Mouse (Mus musculus): ENCODE measurements around the gene Pcyt2.

Gene Pcyt2

GRCm38 (mm10) chr11:120617519-120618112, at the start of gene Pcyt2:
TSS of gene Pcyt2 (minus strand) at chr11:120617936.
- ChIA-PET CTCF (interaction anchor here in 1 of 4 experiments (0.9 to 1.8 kb wide), 6 partner anchors 35 to 626 kb away, joined by 3 to 6 read pairs (median 4); no protein-coding TSS in a partner anchor), POLR2A (interaction anchor here in 3 of 4 experiments (0.6 to 28.4 kb wide), 28 partner anchors 9 to 266 kb away, joined by 3 to 947 read pairs (median 4); partner anchors contain the start of genes Npb (in 3 of the 3), Alyref (in 2 of the 3), Mafg (in 2 of the 3) and P4hb (in 2 of the 3))

GRCm38 (mm10) chr11:120666617-120667016, 48.9 kb upstream of the Pcyt2 start:
- CTCF ChIA-PET = interaction anchor here in 3 of 4 experiments (0.8 to 3.2 kb wide), 10 partner anchors 23 to 110 kb away, joined by 3 to 13 read pairs (median 4); partner anchors contain the start of genes Cenpx (in 1 of the 3), Lrrc45 (in 1 of the 3) and Pycr1 (in 1 of the 3)

GRCm38 (mm10) chr11:120665406-120665805, 47.7 kb upstream of the Pcyt2 start:
- ChIA-PET CTCF (interaction anchor here (0.5 to 3.2 kb wide), 15 partner anchors 13 to 111 kb away, joined by 3 to 13 read pairs (median 4); partner anchors contain the start of genes Cenpx (in 1 of the 4), Lrrc45 (in 1 of the 4), Mafg (in 1 of the 4) and Pycr1 (in 1 of the 4)), POLR2A (interaction anchor here in 3 of 4 experiments (0.6 to 34.4 kb wide), 53 partner anchors 8 to 723 kb away, joined by 3 to 509 read pairs (median 6); partner anchors contain the start of genes Mafg (in 3 of the 3), Pycr1 (in 3 of the 3), Cenpx (in 2 of the 3) and Dcxr (in 2 of the 3))

More at GRCm38 (mm10) chr11:120666617-120667016, 48.9 kb upstream of the Pcyt2 start:
- POLR2A ChIA-PET = interaction anchor here (0.8 to 34.4 kb wide), 46 partner anchors 8 to 480 kb away, joined by 3 to 509 read pairs (median 6); partner anchors contain the start of genes Mafg (in 4 of the 4), Pycr1 (in 3 of the 4), Cenpx (in 2 of the 4) and Lrrc45 (in 2 of the 4)

GRCm38 (mm10) chr11:120663714-120664113, 46.0 kb upstream of the Pcyt2 start:
- POLR2A ChIA-PET = interaction anchor here in 3 of 4 experiments (1.2 to 34.4 kb wide), 10 partner anchors 8 to 90 kb away, joined by 3 to 509 read pairs (median 32); partner anchors contain the start of genes Mafg (in 2 of the 3), Pycr1 (in 2 of the 3), Cenpx (in 1 of the 3) and Lrrc45 (in 1 of the 3)
- CTCF ChIA-PET = interaction anchor here in 1 of 4 experiments (1.1 kb wide), 1 partner anchor 56 kb away, joined by 3 read pairs; no protein-coding TSS in a partner anchor

- ChIA-PET POLR2A (interaction anchor here in 3 of 4 experiments (0.7 to 34.4 kb wide), 12 partner anchors 11 to 189 kb away, joined by 3 to 509 read pairs (median 4); partner anchors contain the start of genes Mafg (in 2 of the 3), Pycr1 (in 2 of the 3), Aspscr1 (in 1 of the 3) and Cenpx (in 1 of the 3)), CTCF (no interaction called here)
Measured at GRCm38 (mm10) chr11:120662759-120663158, 45.0 kb upstream of the Pcyt2 start.

- ChIA-PET CTCF (interaction anchor here (0.5 to 3.1 kb wide), 16 partner anchors 16 to 1305 kb away, joined by 3 to 25 read pairs (median 4); partner anchors contain the start of genes Pycr1 (in 2 of the 4), Cenpx (in 1 of the 4), Lrrc45 (in 1 of the 4) and Mafg (in 1 of the 4)), POLR2A (interaction anchor here (0.6 to 34.4 kb wide), 29 partner anchors 9 to 191 kb away, joined by 3 to 509 read pairs (median 4); partner anchors contain the start of genes Pycr1 (in 4 of the 4), Aspscr1 (in 2 of the 4), Cenpx (in 2 of the 4) and Lrrc45 (in 2 of the 4))
Measured at GRCm38 (mm10) chr11:120661076-120661460, 43.3 kb upstream of the Pcyt2 start, which contains the start of gene Notum. TSS of gene Notum (minus strand) at chr11:120661175.

- ChIA-PET POLR2A (interaction anchor here (0.6 to 20.9 kb wide), 45 partner anchors 9 to 191 kb away, joined by 3 to 227 read pairs (median 4); partner anchors contain the start of genes Pycr1 (in 3 of the 4), Aspscr1 (in 2 of the 4), Cenpx (in 2 of the 4) and Lrrc45 (in 2 of the 4)), CTCF (interaction anchor here (0.5 to 3.1 kb wide), 26 partner anchors 16 to 1304 kb away, joined by 3 to 25 read pairs (median 4); partner anchors contain the start of genes Pycr1 (in 2 of the 4), Cenpx (in 1 of the 4), Dcxr (in 1 of the 4) and Lrrc45 (in 1 of the 4))
Measured at GRCm38 (mm10) chr11:120660301-120661075, 42.8 kb upstream of the Pcyt2 start.

- CTCF ChIA-PET = interaction anchor here (0.6 to 3.1 kb wide), 67 partner anchors 8 to 381 kb away, joined by 3 to 25 read pairs (median 4); partner anchors contain the start of genes Cenpx (in 2 of the 4), Lrrc45 (in 2 of the 4), Dcxr (in 1 of the 4) and Mafg (in 1 of the 4)
- POLR2A ChIA-PET = interaction anchor here (0.5 to 20.9 kb wide), 72 partner anchors 7 to 486 kb away, joined by 3 to 227 read pairs (median 4); partner anchors contain the start of genes Pycr1 (in 3 of the 4), Rac3 (in 3 of the 4), Aspscr1 (in 2 of the 4) and Cenpx (in 2 of the 4)
Measured at GRCm38 (mm10) chr11:120659509-120660300, 42.0 kb upstream of the Pcyt2 start.

GRCm38 (mm10) chr11:120658876-120659410, 41.2 kb upstream of the Pcyt2 start:
- ChIA-PET CTCF (interaction anchor here (0.6 to 3.1 kb wide), 62 partner anchors 9 to 382 kb away, joined by 3 to 25 read pairs (median 4); partner anchors contain the start of genes Cenpx (in 2 of the 4), Lrrc45 (in 2 of the 4), Dcxr (in 1 of the 4) and Mafg (in 1 of the 4)), POLR2A (interaction anchor here (0.5 to 20.9 kb wide), 55 partner anchors 8 to 487 kb away, joined by 3 to 227 read pairs (median 4); partner anchors contain the start of genes Pycr1 (in 3 of the 4), Aspscr1 (in 2 of the 4), Cenpx (in 2 of the 4) and Lrrc45 (in 2 of the 4))

- ChIA-PET POLR2A (interaction anchor here in 3 of 4 experiments (0.9 to 20.9 kb wide), 17 partner anchors 9 to 84 kb away, joined by 3 to 227 read pairs (median 7); partner anchors contain the start of genes Mafg (in 2 of the 3), Pycr1 (in 2 of the 3), Aspscr1 (in 1 of the 3) and Myadml2 (in 1 of the 3)), CTCF (interaction anchor here in 1 of 4 experiments (1.1 kb wide), 1 partner anchor 150 kb away, joined by 3 read pairs; no protein-coding TSS in a partner anchor)
Measured at GRCm38 (mm10) chr11:120657301-120657700, 39.6 kb upstream of the Pcyt2 start.

GRCm38 (mm10) chr11:120654741-120655140, 37.0 kb upstream of the Pcyt2 start:
- ChIA-PET POLR2A (interaction anchor here in 3 of 4 experiments (0.6 to 20.9 kb wide), 16 partner anchors 9 to 65 kb away, joined by 3 to 227 read pairs (median 4); partner anchors contain the start of genes Pycr1 (in 3 of the 3), Aspscr1 (in 1 of the 3), Cenpx (in 1 of the 3) and Lrrc45 (in 1 of the 3)), CTCF (interaction anchor here in 2 of 4 experiments (0.6 to 1.1 kb wide), 5 partner anchors 11 to 188 kb away, joined by 3 read pairs; partner anchors contain the start of gene Pycr1 (in 1 of the 2))

- CTCF ChIA-PET = interaction anchor here in 2 of 4 experiments (0.7 to 0.9 kb wide), 4 partner anchors 8 to 392 kb away, joined by 3 to 5 read pairs (median 4); partner anchors contain the start of gene Pycr1 (in 1 of the 2)
- POLR2A ChIA-PET = interaction anchor here in 2 of 4 experiments (0.7 to 20.9 kb wide), 9 partner anchors 9 to 32 kb away, joined by 3 to 227 read pairs (median 3); partner anchors contain the start of genes Mafg (in 1 of the 2), Notum (in 1 of the 2) and Sirt7 (in 1 of the 2)
Measured at GRCm38 (mm10) chr11:120651872-120652271, 34.1 kb upstream of the Pcyt2 start.

- ChIA-PET CTCF (interaction anchor here in 1 of 4 experiments (1.1 to 1.9 kb wide), 3 partner anchors 8 to 128 kb away, joined by 3 to 5 read pairs (median 3); no protein-coding TSS in a partner anchor), POLR2A (interaction anchor here (0.6 to 27.6 kb wide), 26 partner anchors 8 to 202 kb away, joined by 3 to 947 read pairs (median 4); partner anchors contain the start of genes Mafg (in 4 of the 4), Arl16 (in 1 of the 4), Ccdc137 (in 1 of the 4) and Notum (in 1 of the 4))
Measured at GRCm38 (mm10) chr11:120648001-120648476, 30.3 kb upstream of the Pcyt2 start, which contains the start of gene Myadml2. TSS of gene Myadml2 (minus strand) at chr11:120648158.
